Mouse (Mus musculus) heart, embryonic 14.5 days (tissue): ENCODE results near the gene Bsx. TPM values are rescaled to one million over a fixed set of nuclear protein-coding genes. Genes with fewer than 3 reads are reported as not detected.

Experiments used
- ATAC-seq: fragments of 200-750 bp; cut with Nextera tagmentation; 2 replicates; pipeline ENCODE4 v1.8.0; 2017; ENCODE audit warnings: low read depth, moderate TSS enrichment; ENCODE audit not compliant: insufficient number of reproducible peaks, insufficient read depth, low FRiP score
- H3K27ac ChIP-seq, 2 experiments: fragments of 200-500 bp in 1 of 2; fragments of 300-500 bp in 1 of 2; sonication (generic) in 1 of 2; replicated peaks in 1 of 2; 2 replicates each; pipeline ENCODE4 v1.5.1; 2012 to 2014; ENCODE audit warnings: low read depth in 2 of 2, low read length in 2 of 2, control low read depth in 1 of 2, mild to moderate bottlenecking in 1 of 2, mixed read lengths in 1 of 2; ENCODE audit not compliant: control insufficient read depth in 1 of 2, insufficient read depth in 1 of 2
- H3K27me3 ChIP-seq: fragments of 300-500 bp; sonication (generic); 2 replicates; pipeline ENCODE4 v1.6.1; 2014; ENCODE audit warnings: mild to moderate bottlenecking, low read length, control low read depth; ENCODE audit not compliant: control insufficient read depth, insufficient read depth
- H3K36me3 ChIP-seq: fragments of 300-500 bp; sonication (generic); 2 replicates; pipeline ENCODE4 v1.6.1; 2014; ENCODE audit warnings: mild to moderate bottlenecking, control low read depth, low read length, mixed read lengths; ENCODE audit not compliant: control insufficient read depth, insufficient read depth
- H3K4me1 ChIP-seq, 2 experiments: fragments of 200-500 bp in 1 of 2; fragments of 300-500 bp in 1 of 2; sonication (generic) in 1 of 2; 2 replicates each; pipeline ENCODE4 v1.6.1; 2012 to 2014; ENCODE audit warnings: low read length in 2 of 2, control low read depth in 1 of 2, mixed read lengths in 1 of 2; ENCODE audit not compliant: control insufficient read depth in 2 of 2, insufficient read depth in 2 of 2
- H3K4me2 ChIP-seq: fragments of 300-500 bp; sonication (generic); 2 replicates; pipeline ENCODE4 v1.6.1; 2014; ENCODE audit warnings: mild to moderate bottlenecking, low read length
- H3K4me3 ChIP-seq, 2 experiments: fragments of 200-500 bp in 1 of 2; fragments of 300-500 bp in 1 of 2; sonication (generic) in 1 of 2; 2 replicates each; pipeline ENCODE4 v1.5.1; 2012 to 2014; ENCODE audit warnings: low read length in 2 of 2, mild to moderate bottlenecking in 2 of 2, control low read depth in 1 of 2, low read depth in 1 of 2, moderate library complexity in 1 of 2; ENCODE audit not compliant: control insufficient read depth in 1 of 2, insufficient read depth in 1 of 2
- H3K9ac ChIP-seq: fragments of 300-500 bp; sonication (generic); 2 replicates; pipeline ENCODE4 v1.6.1; 2014; ENCODE audit warnings: mild to moderate bottlenecking, low read length
- H3K9me3 ChIP-seq: fragments of 300-500 bp; sonication (generic); 2 replicates; pipeline ENCODE4 v1.6.1; 2016; ENCODE audit warnings: low read length, control low read depth; ENCODE audit not compliant: control insufficient read depth
- WGBS: fragments of 180-500 bp; shearing (Covaris S2); extraction: QIAGEN DNeasy Blood & Tissue Kit; methylation state at CpG from one replicate; pipeline ENCODE4 v1.1.7; 2014; 5-methylcytosine and 5-hydroxymethylcytosine counted together
- polyA plus RNA-seq: library from polyadenylated mRNA; unstranded; fragments of >200 nt; fragmentation: Nextera tagmentation; extraction: Ambion mirVana; gene quantifications from 2 replicates; pipeline ENCODE4 v1.2.1, GENCODE M21; 2014

Gene Bsx
- polyA plus RNA-seq, 1 experiment from 2014 or later: not detected

DNA sequence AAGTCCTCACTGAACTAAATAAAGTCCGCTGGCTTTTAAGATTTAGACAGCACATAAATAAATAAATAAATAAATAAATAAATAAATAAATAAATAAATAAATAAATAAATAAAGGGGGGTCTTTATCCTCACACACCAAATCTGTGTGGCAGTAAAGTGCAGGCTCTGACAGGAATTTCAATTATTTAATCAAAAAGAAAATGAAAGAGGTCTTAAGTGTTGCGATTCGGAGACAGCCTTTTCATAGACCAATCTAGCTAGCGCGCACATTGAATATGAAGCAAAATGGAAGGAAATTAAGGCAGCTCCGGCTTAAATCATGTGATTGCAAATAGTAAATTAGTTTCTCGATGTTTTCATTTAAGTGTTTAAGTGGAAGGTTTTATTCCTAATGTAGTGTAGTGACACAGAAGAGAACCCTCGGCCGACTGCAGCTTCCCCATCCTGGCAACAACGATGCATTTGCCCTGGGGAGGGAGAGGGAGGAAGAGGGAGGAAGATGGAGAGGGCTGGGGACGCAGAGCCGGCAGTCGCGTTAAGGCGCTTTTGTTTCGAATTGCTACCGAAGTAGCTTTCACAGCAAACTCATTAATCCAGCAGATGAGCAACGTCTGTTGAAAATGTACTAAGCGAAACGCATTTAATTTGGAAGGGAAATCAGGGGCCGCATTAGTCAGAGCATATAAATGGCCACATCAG is 15.3 kb upstream of the Bsx start:
- H3K4me1 ChIP-seq: peaks cover 0 to 4% of the 10 kb centered on the region in 2 experiments; a peak in 1 of 4 replicates
- no peak overlapping the region for H3K27ac ChIP-seq
- H3K9me3 ChIP-seq: no peaks in the 10 kb centered on the region
- H3K36me3 ChIP-seq: no peaks in the 10 kb centered on the region
- no peak for ATAC-seq
- H3K9ac ChIP-seq: peak overlapping the region; percentile 16; the same call in 1 of the 2 replicates
- WGBS: 12% methylated on average over 21 of the region's 21 CpGs
- peaks cover 7% of the 10 kb centered on the region; the same call in 1 of the 2 replicates for H3K27me3 ChIP-seq
- peak overlapping the region; percentile 37 to 39 for H3K4me3 ChIP-seq
- H3K4me2 ChIP-seq: peak overlapping the region; percentile 71

- Histone ChIP-seq H3K27me3 (peaks cover 7% of the 10 kb centered on the region; the same call in 1 of the 2 replicates), H3K36me3 (no peaks in the 10 kb centered on the region), H3K9me3 (no peaks in the 10 kb centered on the region), H3K4me1 (peaks cover 0 to 4% of the 10 kb centered on the region in 2 experiments; a peak in 1 of 4 replicates), H3K27ac (no peak overlapping the region), H3K9ac (peak overlapping the region; percentile 16; the same call in 1 of the 2 replicates), H3K4me3 (peak overlapping the region in 1 of 2 experiments; percentile 37; a peak in 2 of 4 replicates), H3K4me2 (peak overlapping the region; percentile 71)
- ATAC-seq: no peak
- WGBS: 8% methylated on average over 9 of the region's 9 CpGs
Observed at GRCm38 (mm10) chr9:40859196-40859595, 14.7 kb upstream of the Bsx start.

- H3K4me2 ChIP-seq: no peak overlapping the region
- 74% methylated on average over 5 of the region's 5 CpGs for WGBS
- no peak overlapping the region for H3K9ac ChIP-seq
- no peak overlapping the region for H3K4me3 ChIP-seq
- no peak overlapping the region for H3K27ac ChIP-seq
- peaks cover 0 to 3% of the 10 kb centered on the region in 2 experiments; a peak in 2 of 4 replicates for H3K4me1 ChIP-seq
- ATAC-seq: no peak
- no peaks in the 10 kb centered on the region for H3K9me3 ChIP-seq
- no peaks in the 10 kb centered on the region for H3K36me3 ChIP-seq
- peaks cover 63% of the 10 kb centered on the region for H3K27me3 ChIP-seq
Observed at GRCm38 (mm10) chr9:40870331-40870730, 3.6 kb upstream of the Bsx start.

DNA sequence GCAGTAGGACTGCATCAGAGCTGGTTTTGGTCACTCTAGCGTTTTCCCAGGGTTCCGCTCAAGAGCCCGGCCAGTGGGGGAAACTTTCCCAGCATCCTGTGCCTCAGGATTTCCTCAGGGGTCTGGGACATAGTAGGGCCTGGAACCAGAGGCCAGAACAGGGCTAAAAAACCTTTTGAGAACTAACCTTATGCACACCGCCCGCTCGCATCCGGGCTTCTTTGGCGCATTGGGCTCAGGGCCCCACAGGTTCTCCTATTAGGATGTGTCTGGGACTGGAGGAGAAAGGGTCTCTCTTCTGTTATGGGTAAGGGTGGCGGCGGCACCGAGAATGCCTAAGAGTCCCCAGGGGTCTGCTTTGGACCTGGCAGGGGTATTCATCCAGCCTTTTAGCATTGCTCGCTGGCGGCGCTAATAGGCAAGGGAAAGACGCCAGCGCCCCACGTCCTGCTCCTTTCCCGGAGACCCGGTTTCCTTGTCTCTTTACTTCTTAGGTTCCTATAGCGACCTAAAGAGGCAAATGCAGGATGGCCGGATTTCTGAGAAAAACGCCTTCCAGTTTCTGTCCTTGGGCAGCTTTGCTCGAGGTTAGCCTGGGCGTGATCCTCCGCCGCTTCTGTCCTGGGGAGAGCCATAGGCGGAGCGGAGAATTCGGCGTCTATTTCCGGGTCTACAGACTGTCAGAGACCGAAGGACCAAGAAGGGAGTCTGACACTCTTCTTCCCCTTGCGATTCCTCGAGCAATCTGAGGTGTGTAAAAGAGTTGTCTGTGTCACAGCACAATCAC is 2.4 kb upstream of the Bsx start:
- Histone ChIP-seq H3K9ac (no peak overlapping the region), H3K36me3 (no peaks in the 10 kb centered on the region), H3K27ac (no peak overlapping the region), H3K4me3 (peak overlapping the region; percentile 7 to 12; a peak in 3 of 4 replicates), H3K27me3 (peaks cover 75% of the 10 kb centered on the region), H3K4me2 (peak overlapping the region; percentile 44), H3K4me1 (peaks cover 0 to 3% of the 10 kb centered on the region in 2 experiments; a peak in 2 of 4 replicates), H3K9me3 (no peaks in the 10 kb centered on the region)
- WGBS: 2% methylated on average over 34 of the region's 34 CpGs
- no peak for ATAC-seq

DNA sequence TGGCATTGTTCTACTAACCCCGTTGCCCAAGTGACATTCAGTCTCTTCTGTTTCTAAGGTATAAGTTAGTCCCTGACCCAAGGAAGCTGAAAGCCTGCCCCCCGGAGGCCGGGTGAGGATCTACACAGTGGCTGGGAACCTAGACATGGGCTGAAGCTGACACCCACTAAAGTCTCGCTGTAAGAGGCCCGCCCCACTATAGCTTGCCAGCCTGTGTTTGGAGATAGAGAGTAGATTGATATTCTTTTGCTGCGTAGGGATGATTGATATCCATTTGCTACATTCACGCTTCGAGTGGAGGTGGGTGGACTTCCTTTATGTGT is 1.8 kb upstream of the Bsx start:
- WGBS: 5% methylated on average over 8 of the region's 8 CpGs
- H3K4me2 ChIP-seq: peak overlapping the region; percentile 44
- peaks cover 0 to 3% of the 10 kb centered on the region in 2 experiments; a peak in 2 of 4 replicates for H3K4me1 ChIP-seq
- H3K27ac ChIP-seq: no peak overlapping the region
- ATAC-seq: no peak
- peak overlapping the region in 1 of 2 experiments; percentile 12; a peak in 2 of 4 replicates for H3K4me3 ChIP-seq
- no peak overlapping the region for H3K9ac ChIP-seq
- no peaks in the 10 kb centered on the region for H3K9me3 ChIP-seq
- H3K36me3 ChIP-seq: no peaks in the 10 kb centered on the region
- H3K27me3 ChIP-seq: peaks cover 80% of the 10 kb centered on the region

GRCm38 (mm10) chr9:40874961-40875360 is 1.0 kb downstream of the Bsx start:
- Histone ChIP-seq H3K4me3 (no peak overlapping the region), H3K9me3 (no peaks in the 10 kb centered on the region), H3K27me3 (peaks cover 97% of the 10 kb centered on the region), H3K4me2 (no peak overlapping the region), H3K4me1 (peaks cover 2 to 11% of the 10 kb centered on the region in 2 experiments; a peak in 3 of 4 replicates), H3K27ac (no peak overlapping the region), H3K36me3 (no peaks in the 10 kb centered on the region), H3K9ac (no peak overlapping the region)
- 9% methylated on average over 4 of the region's 4 CpGs for WGBS
- no peak for ATAC-seq

GRCm38 (mm10) chr9:40875431-40875830 is 1.5 kb downstream of the Bsx start:
- Histone ChIP-seq H3K9ac (no peak overlapping the region), H3K4me1 (peaks cover 2 to 11% of the 10 kb centered on the region in 2 experiments; a peak in 3 of 4 replicates), H3K27ac (no peak overlapping the region), H3K36me3 (no peaks in the 10 kb centered on the region), H3K4me2 (no peak overlapping the region), H3K9me3 (no peaks in the 10 kb centered on the region), H3K27me3 (peaks cover 97% of the 10 kb centered on the region), H3K4me3 (no peak overlapping the region)
- 3% methylated on average over 17 of the region's 17 CpGs for WGBS
- ATAC-seq: no peak
